Mouse (Mus musculus): ENCODE measurements around the gene Emsy. TPM values are rescaled to one million over a fixed set of nuclear protein-coding genes. Genes with fewer than 3 reads are reported as not detected.

Emsy gene
- total and polyA plus RNA-seq, 3 experiments, result 12.3 to 25.2 (median 14.6) TPM

- H3K36me3 ChIP-seq (replicated peaks in 1 of 2; ENCODE audit: control insufficient read depth in 1 of 2, insufficient read depth in 1 of 2, low read length in 1 of 2), result peaks cover 25 to 83% of the 10 kb centered on the region in 2 experiments
Measured at GRCm38 (mm10) chr7:98644238-98644637, 12.3 kb downstream of the Emsy start.

GRCm38 (mm10) chr7:98636607-98637006 is 20.0 kb downstream of the Emsy start:
- H3K79me2 ChIP-seq (replicated peaks; ENCODE audit: control insufficient read depth, extremely low read depth, insufficient read depth, poor library complexity, severe bottlenecking), result no peaks in the 10 kb centered on the region
- peaks cover 32 to 79% of the 10 kb centered on the region in 2 experiments for H3K36me3 ChIP-seq (replicated peaks in 1 of 2; ENCODE audit: control insufficient read depth in 1 of 2, insufficient read depth in 1 of 2, low read length in 1 of 2)
- DNase-seq (ENCODE audit: extremely low read depth), result no peak
- no peak overlapping the region for H3K4me3 ChIP-seq (replicated peaks in 1 of 3; ENCODE audit: low read depth in 2 of 3, low read length in 2 of 3, poor library complexity in 1 of 3)
- dilution Hi-C loops (cut with MboI; ENCODE audit: extremely low pct_ligation_motif_present, extremely low pct_unique_long_range_greater_than_20kb, low sequenced_read_pairs) (no loop called here), in situ Hi-C loops (cut with MboI; ENCODE audit: low pct_ligation_motif_present, low pct_unique_long_range_greater_than_20kb, low sequenced_read_pairs) (no loop called here)
- no peaks in the 10 kb centered on the region for H3K9me3 ChIP-seq (replicated peaks; ENCODE audit: low read length)
- H3K27ac ChIP-seq (ENCODE audit: insufficient read depth, low read depth), result no peak overlapping the region
- no peak overlapping the region for H3K4me2 ChIP-seq (ENCODE audit: insufficient read depth, low read depth, poor library complexity, severe bottlenecking)
- TF ChIP-seq TBP (conservative IDR thresholded peaks at IDR 0.05; ENCODE audit: low read depth, low read length), result no peak
- no peak for TF ChIP-seq ZC3H11A (IDR thresholded peaks at IDR 0.05; ENCODE audit: low read depth, low read length)
- no peak for TF ChIP-seq IRF4 (IDR thresholded peaks at IDR 0.05; ENCODE audit: low read depth, low read length)
- TF ChIP-seq MXI1 (IDR thresholded peaks at IDR 0.05; ENCODE audit: low read depth, low read length), result no peak
- TF ChIP-seq MAFK (IDR thresholded peaks at IDR 0.05; ENCODE audit: insufficient replicate concordance, low read length), result no peak
- no peak for TF ChIP-seq ZMIZ1 (IDR thresholded peaks at IDR 0.05; ENCODE audit: low read depth, low read length)
- no peak for TF ChIP-seq TCF12 (IDR thresholded peaks at IDR 0.05; ENCODE audit: low read depth, low read length)
- TF ChIP-seq MYC (IDR thresholded peaks at IDR 0.05; ENCODE audit: low read depth, low read length), result no peak
- TF ChIP-seq MEF2A (IDR thresholded peaks at IDR 0.05; ENCODE audit: borderline replicate concordance, low read depth, low read length), result no peak
- no peak for TF ChIP-seq NRF1 (IDR thresholded peaks at IDR 0.05; ENCODE audit: low read depth, low read length)
- TF ChIP-seq MAX (IDR thresholded peaks at IDR 0.05; ENCODE audit: low read length), result no peak
- no peak for TF ChIP-seq RAD21 (IDR thresholded peaks at IDR 0.05; ENCODE audit: low read depth, low read length)
- no peak overlapping the region for H3K9ac ChIP-seq (ENCODE audit: insufficient read depth, low read depth)
- no peaks in the 10 kb centered on the region for H3K27me3 ChIP-seq (replicated peaks)
- no peaks in the 10 kb centered on the region for H3K4me1 ChIP-seq (ENCODE audit: control insufficient read depth in 1 of 2, insufficient read depth in 2 of 2)

More at GRCm38 (mm10) chr7:98644238-98644637, 12.3 kb downstream of the Emsy start:
- peaks cover 10% of the 10 kb centered on the region for H3K79me2 ChIP-seq (replicated peaks; ENCODE audit: control insufficient read depth, extremely low read depth, insufficient read depth, poor library complexity, severe bottlenecking)
- H3K27me3 ChIP-seq (replicated peaks), result no peaks in the 10 kb centered on the region
- no peak overlapping the region for H3K4me2 ChIP-seq (ENCODE audit: insufficient read depth, low read depth, poor library complexity, severe bottlenecking)
- DNase-seq (ENCODE audit: extremely low read depth), result no peak
- no peaks in the 10 kb centered on the region for H3K9me3 ChIP-seq (replicated peaks; ENCODE audit: low read length)
- no peaks in the 10 kb centered on the region for H3K4me1 ChIP-seq (ENCODE audit: control insufficient read depth in 1 of 2, insufficient read depth in 2 of 2)
- H3K27ac ChIP-seq (ENCODE audit: insufficient read depth, low read depth), result no peak overlapping the region
- dilution Hi-C loops (cut with MboI; ENCODE audit: extremely low pct_ligation_motif_present, extremely low pct_unique_long_range_greater_than_20kb, low sequenced_read_pairs) (no loop called here), in situ Hi-C loops (cut with MboI; ENCODE audit: low pct_ligation_motif_present, low pct_unique_long_range_greater_than_20kb, low sequenced_read_pairs) (no loop called here)
- TF ChIP-seq NELFE (IDR thresholded peaks at IDR 0.05; ENCODE audit: low read depth, low read length) (no peak), MXI1 (IDR thresholded peaks at IDR 0.05; ENCODE audit: low read depth, low read length) (no peak), POLR2AphosphoS2 (IDR thresholded peaks at IDR 0.05; ENCODE audit: low read depth, low read length) (no peak), RAD21 (IDR thresholded peaks at IDR 0.05; ENCODE audit: low read depth, low read length) (no peak)
- no peak overlapping the region for H3K9ac ChIP-seq (ENCODE audit: insufficient read depth, low read depth)
- no peak overlapping the region for H3K4me3 ChIP-seq (replicated peaks in 1 of 3; ENCODE audit: low read depth in 2 of 3, low read length in 2 of 3, poor library complexity in 1 of 3)

- H3K4me2 ChIP-seq (ENCODE audit: insufficient read depth, low read depth, poor library complexity, severe bottlenecking), result no peak overlapping the region
- H3K9me3 ChIP-seq (replicated peaks; ENCODE audit: low read length), result no peaks in the 10 kb centered on the region
- dilution Hi-C loops (cut with MboI; ENCODE audit: extremely low pct_ligation_motif_present, extremely low pct_unique_long_range_greater_than_20kb, low sequenced_read_pairs) (no loop called here), in situ Hi-C loops (cut with MboI; ENCODE audit: low pct_ligation_motif_present, low pct_unique_long_range_greater_than_20kb, low sequenced_read_pairs) (no loop called here)
- H3K79me2 ChIP-seq (replicated peaks; ENCODE audit: control insufficient read depth, extremely low read depth, insufficient read depth, poor library complexity, severe bottlenecking), result no peaks in the 10 kb centered on the region
- peaks cover 32 to 80% of the 10 kb centered on the region in 2 experiments for H3K36me3 ChIP-seq (replicated peaks in 1 of 2; ENCODE audit: control insufficient read depth in 1 of 2, insufficient read depth in 1 of 2, low read length in 1 of 2)
- H3K4me3 ChIP-seq (replicated peaks in 1 of 3; ENCODE audit: low read depth in 2 of 3, low read length in 2 of 3, poor library complexity in 1 of 3), result no peak overlapping the region
- no peak overlapping the region for H3K9ac ChIP-seq (ENCODE audit: insufficient read depth, low read depth)
- no peak overlapping the region for H3K27ac ChIP-seq (ENCODE audit: insufficient read depth, low read depth)
- no peaks in the 10 kb centered on the region for H3K27me3 ChIP-seq (replicated peaks)
- DNase-seq (ENCODE audit: extremely low read depth), result no peak
- TF ChIP-seq ZKSCAN1 (IDR thresholded peaks at IDR 0.05; ENCODE audit: borderline replicate concordance, low read depth, low read length), result no peak
- no peaks in the 10 kb centered on the region for H3K4me1 ChIP-seq (ENCODE audit: control insufficient read depth in 1 of 2, insufficient read depth in 2 of 2)
Measured at GRCm38 (mm10) chr7:98633032-98633431, 23.6 kb downstream of the Emsy start.

Measured in CH12.LX (cell line).